ENCODE assay signal across 8 mouse cellular contexts in the genomic region with DNA sequence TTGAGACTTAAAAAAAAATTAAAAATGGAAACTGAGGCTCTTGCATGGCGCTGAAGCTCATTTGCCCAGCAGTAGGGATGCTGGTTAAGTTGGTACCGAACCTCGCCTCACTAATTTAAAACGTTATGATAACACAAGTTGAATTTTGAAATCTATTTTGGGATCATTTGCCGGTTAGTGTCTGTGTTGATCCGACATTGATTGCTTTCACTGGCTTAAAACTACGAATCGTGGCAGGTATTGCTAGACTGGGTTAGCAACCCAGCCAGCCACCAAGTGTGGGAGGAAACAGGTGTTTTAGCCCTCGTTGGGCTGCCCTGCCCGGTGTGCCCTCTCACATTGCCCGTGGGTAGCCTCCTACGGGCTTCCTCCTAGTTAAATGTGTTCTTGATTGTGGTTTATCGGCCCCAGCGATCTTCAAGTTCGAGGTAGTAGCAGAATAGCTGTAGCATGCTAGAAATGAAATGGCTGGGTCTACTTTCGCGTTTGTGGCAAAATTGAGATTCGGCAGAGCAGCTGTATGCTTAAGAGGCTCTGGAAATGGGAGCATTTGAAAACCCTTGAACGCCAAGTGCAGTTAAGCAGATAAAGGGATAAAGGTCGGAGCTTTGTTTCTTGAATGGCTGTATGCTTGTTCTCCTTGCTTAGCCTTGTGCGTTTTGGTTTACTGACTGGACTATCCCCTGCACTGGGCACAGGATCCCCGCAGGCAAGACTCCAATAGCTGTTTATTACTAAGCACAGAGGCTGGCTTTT. TPM values are rescaled to one million over a fixed set of nuclear protein-coding genes. Genes with fewer than 3 reads are reported as not detected.
DNase-seq lines count a peak whose midpoint lies in the region; ATAC-seq and TF ChIP-seq lines count a peak whose summit lies in the region.

No protein-coding gene starts in this region.

- peaks cover 10% of the 10 kb centered on the region for H3K4me1 ChIP-seq in heart, adult 2 months (ENCODE audit: control insufficient read depth, insufficient read depth, low read length)
- H3K4me1 ChIP-seq in forebrain, embryonic 16.5 days (replicated peaks; ENCODE audit: control insufficient read depth, insufficient read depth, low read length): peaks cover 17% of the 10 kb centered on the region
- H3K4me1 ChIP-seq in kidney, embryonic 15.5 days: peaks cover 50% of the 10 kb centered on the region

- peak overlapping the region; percentile 95 for H3K4me2 ChIP-seq in forebrain, embryonic 16.5 days (ENCODE audit: low read length)
- peak overlapping the region; percentile 87 for H3K4me2 ChIP-seq in kidney, embryonic 15.5 days

- peak overlapping the region; percentile 96 for H3K9ac ChIP-seq in heart, adult 2 months (ENCODE audit: low read depth, low read length)
- peak overlapping the region; percentile 83 for H3K9ac ChIP-seq in forebrain, embryonic 16.5 days (replicated peaks; ENCODE audit: low read depth, low read length)
- H3K9ac ChIP-seq in kidney, embryonic 15.5 days: peak overlapping the region; percentile 97

- 19% methylated on average over 22 of the region's 22 CpGs for WGBS in heart, adult 2 months
- WGBS in forebrain, embryonic 16.5 days: 2% methylated on average over 22 of the region's 22 CpGs
- WGBS in kidney, embryonic 15.5 days: 5% methylated on average over 22 of the region's 22 CpGs

- TF ChIP-seq POLR2A in heart, adult 2 months (IDR thresholded peaks at IDR 0.05; ENCODE audit: insufficient read depth, low read depth, low read length): no peak

- TF ChIP-seq CTCF in heart, adult 2 months (IDR thresholded peaks at IDR 0.05): no peak

- no peak for ATAC-seq in forebrain, embryonic 16.5 days
- ATAC-seq in kidney, embryonic 15.5 days (replicated peaks; ENCODE audit: low FRiP score): no peak
- ATAC-seq in megakaryocyte, adult 5-6 weeks (ENCODE audit: poor library complexity, severe bottlenecking): 0 out of 2 replicates have a peak, but pooled peaks have one; percentile 17

- H3K79me2 ChIP-seq in heart, adult 2 months (replicated peaks; ENCODE audit: control insufficient read depth, insufficient read depth, low read length): no peaks in the 10 kb centered on the region; the same call in 1 of the 2 replicates

- peak overlapping the region; percentile 76 for H3K27ac ChIP-seq in heart, adult 2 months
- H3K27ac ChIP-seq in forebrain, embryonic 16.5 days (ENCODE audit: low read length): peak overlapping the region; percentile 83; the same call in 1 of the 2 replicates
- peak overlapping the region; percentile 96 for H3K27ac ChIP-seq in kidney, embryonic 15.5 days

- no peaks in the 10 kb centered on the region for H3K9me3 ChIP-seq in forebrain, embryonic 16.5 days (ENCODE audit: control insufficient read depth, low read length)
- H3K9me3 ChIP-seq in kidney, embryonic 15.5 days (replicated peaks): no peaks in the 10 kb centered on the region

- H3K4me3 ChIP-seq in heart, adult 2 months: peak overlapping the region; percentile 75
- peak overlapping the region; percentile 79 for H3K4me3 ChIP-seq in forebrain, embryonic 16.5 days (replicated peaks; ENCODE audit: low read length)
- peak overlapping the region; percentile 94 for H3K4me3 ChIP-seq in kidney, embryonic 15.5 days (replicated peaks)

- H3K36me3 ChIP-seq in heart, adult 2 months (ENCODE audit: control insufficient read depth, insufficient read depth, low read length): peaks cover 3% of the 10 kb centered on the region
- no peaks in the 10 kb centered on the region for H3K36me3 ChIP-seq in forebrain, embryonic 16.5 days (ENCODE audit: control insufficient read depth, insufficient read depth)
- no peaks in the 10 kb centered on the region for H3K36me3 ChIP-seq in kidney, embryonic 15.5 days

- intact Hi-C loops in heart, adult 2 months (cut with DNase I): loop anchor here (5.0 kb wide), 2 partner anchors 182 to 332 kb away; partner anchors contain the start of genes Myl12a, Myom1 and Tgif1
- intact Hi-C loops in heart, postnatal 25 days (cut with DNase I): loop anchor here (5.0 to 10.0 kb wide), 2 partner anchors 197 to 340 kb away; no protein-coding TSS in a partner anchor

- peak; percentile 29 to 35 for DNase-seq in heart, adult 2 months
- no peak for DNase-seq in heart, postnatal 25 days (ENCODE audit: low spot score)
- peak; percentile 9 for DNase-seq in ZHBTc4 (ENCODE audit: low read depth, low spot score)
- DNase-seq in spleen, postnatal 10 days (ENCODE audit: low spot score in 2 of 2): peak; percentile 55 to 64
- DNase-seq in gastrocnemius, adult 18-20 months (ENCODE audit: low spot score): no peak

- H3K27me3 ChIP-seq in heart, adult 2 months (ENCODE audit: control insufficient read depth, insufficient read depth, low read length): no peaks in the 10 kb centered on the region
- H3K27me3 ChIP-seq in forebrain, embryonic 16.5 days (replicated peaks; ENCODE audit: control insufficient read depth, insufficient read depth, low read length): no peaks in the 10 kb centered on the region
- no peaks in the 10 kb centered on the region for H3K27me3 ChIP-seq in kidney, embryonic 15.5 days

- no peak for TF ChIP-seq EP300 in heart, adult 2 months (IDR thresholded peaks at IDR 0.05; ENCODE audit: insufficient read depth, low read depth, low read length)

RNA-seq across cellular contexts. Expression of gene Lpin2, which starts 2.2 kb away (rescaled TPM):
- 10 to 100 TPM in 1 of 2 experiments, 1 to 10 TPM in 1; 6.0 to 13.1 TPM for total RNA-seq in heart, adult 2 months (2021)
- 3.4 and 4.7 TPM in 2 replicates for polyA plus RNA-seq in heart, adult 2 months (2012; rRNA removed)
- total RNA-seq in heart, postnatal 25 days (2021): 1 to 10 TPM; 8.2 to 9.5 TPM
- polyA plus RNA-seq in forebrain, embryonic 16.5 days (2015; fragmentation: Nextera tagmentation; extraction: Ambion mirVana): 35.6 and 40.1 TPM in 2 replicates
- 70.7 and 75.3 TPM in 2 replicates for polyA plus RNA-seq in kidney, embryonic 15.5 days (2015; fragmentation: Nextera tagmentation; extraction: Ambion mirVana)
- total RNA-seq in megakaryocyte, adult 5-6 weeks (2015): 21.7 and 25.3 TPM in 2 replicates
- 31.4 and 38.1 TPM in 2 replicates for total RNA-seq in megakaryocyte, adult 5-6 weeks (2017)
- 1 to 10 TPM; 3.0 to 6.3 TPM for total RNA-seq in gastrocnemius, adult 18-20 months (2021)

Comparison
In these comparisons a context has a peak if more than half of its experiments do, and no peak if none do; other contexts are left out.
1. DNase-seq: peak in heart, adult 2 months (2 of 2), ZHBTc4 (single experiment) and spleen, postnatal 10 days (2 of 2); none in heart, postnatal 25 days (single experiment) and gastrocnemius, adult 18-20 months (single experiment).
2. Peak in every context shown above with its lines, with median percentiles within 50 percentile points of each other: H3K27ac ChIP-seq, H3K4me3 ChIP-seq and H3K9ac ChIP-seq.